Mouse (Mus musculus) fibroblast of lung, adult 2 months (primary cell): ENCODE results near the gene Sertad2.
A peak's percentile ranks its signal among the peaks of the same experiment; 100 is the strongest.

Experiments
- DNase-seq: peaks from one replicate; pipeline ENCODE4 v3.0.0-alpha.2; 2011; ENCODE audit warnings: low read depth

Sertad2 gene

GRCm38 (mm10) chr11:20645521-20645920, 102.5 kb downstream of the Sertad2 start:
- no peak for DNase-seq

- no peak for DNase-seq
These were observed 103.1 kb downstream of the Sertad2 start for GRCm38 (mm10) chr11:20646142-20646541.

GRCm38 (mm10) chr11:20646986-20647726, 104.1 kb downstream of the Sertad2 start:
- no peak for DNase-seq

GRCm38 (mm10) chr11:20647902-20648625, 105.0 kb downstream of the Sertad2 start:
- DNase-seq, result no peak

GRCm38 (mm10) chr11:20649477-20649876, 106.4 kb downstream of the Sertad2 start:
- DNase-seq, result no peak

GRCm38 (mm10) chr11:20650006-20650639, 107.1 kb downstream of the Sertad2 start:
- DNase-seq, result no peak

- DNase-seq, result peak; percentile 83
These were observed 108.1 kb downstream of the Sertad2 start for GRCm38 (mm10) chr11:20651166-20651565.

- DNase-seq, result no peak
These were observed 113.0 kb downstream of the Sertad2 start for GRCm38 (mm10) chr11:20655795-20656710.

GRCm38 (mm10) chr11:20656711-20657057, 113.6 kb downstream of the Sertad2 start:
- DNase-seq, result no peak

GRCm38 (mm10) chr11:20659094-20659493, 116.0 kb downstream of the Sertad2 start:
- no peak for DNase-seq

GRCm38 (mm10) chr11:20660111-20661097, 117.4 kb downstream of the Sertad2 start:
- DNase-seq, result no peak

GRCm38 (mm10) chr11:20661652-20662051, 118.6 kb downstream of the Sertad2 start:
- no peak for DNase-seq

- DNase-seq, result no peak
These were observed 119.8 kb downstream of the Sertad2 start for GRCm38 (mm10) chr11:20662811-20663210.

GRCm38 (mm10) chr11:20663580-20664198, 120.6 kb downstream of the Sertad2 start:
- no peak for DNase-seq

- no peak for DNase-seq
These were observed 121.8 kb downstream of the Sertad2 start for GRCm38 (mm10) chr11:20664878-20665277.

- DNase-seq, result no peak
These were observed 128.8 kb downstream of the Sertad2 start for GRCm38 (mm10) chr11:20671789-20672392.

GRCm38 (mm10) chr11:20672513-20672912, 129.5 kb downstream of the Sertad2 start:
- DNase-seq, result no peak

- no peak for DNase-seq
These were observed 136.3 kb downstream of the Sertad2 start for GRCm38 (mm10) chr11:20679396-20679795.

- DNase-seq, result no peak
These were observed 137.7 kb downstream of the Sertad2 start for GRCm38 (mm10) chr11:20680781-20681180.

- no peak for DNase-seq
These were observed 138.6 kb downstream of the Sertad2 start for GRCm38 (mm10) chr11:20681679-20682078.
